ENCODE assay signal across 9 mouse cellular contexts in the genomic region with DNA sequence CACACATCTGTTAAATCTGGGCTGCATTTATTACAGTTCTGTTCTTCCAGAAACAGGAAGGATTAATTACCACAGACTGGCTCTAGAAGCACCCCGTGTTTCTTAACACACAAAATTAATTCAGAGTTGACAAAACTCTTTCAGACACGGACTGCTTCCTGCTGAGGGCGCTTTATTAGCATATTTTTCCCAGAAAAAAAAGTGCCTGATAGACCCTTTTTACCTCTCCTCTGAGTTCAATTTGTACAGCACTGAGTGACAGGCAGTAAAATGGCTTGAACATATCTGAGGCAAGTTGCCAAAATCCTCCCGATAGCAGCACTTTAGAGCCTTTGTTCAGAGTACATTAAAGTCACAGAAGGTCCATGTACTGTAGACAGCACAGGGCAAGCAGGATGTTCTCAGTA.
DNase-seq lines count a peak whose midpoint lies in the region; ATAC-seq and TF ChIP-seq lines count a peak whose summit lies in the region.
"Had no signal": no experiment of that assay in that cellular context is flagged by ENCODE, and none has a peak within 500 bp of the region (broad histone marks: within the 10 kb centered on the region; RNA-seq: fewer than 3 reads in every experiment).

No protein-coding gene starts in this region.

- H3K79me2 ChIP-seq in heart, adult 2 months (replicated peaks; ENCODE audit: control insufficient read depth, insufficient read depth, low read length): no peaks in the 10 kb centered on the region

- no peak overlapping the region for H3K27ac ChIP-seq in heart, embryonic 16.5 days (ENCODE audit: low read length)
- no peak overlapping the region for H3K27ac ChIP-seq in heart, adult 2 months
- H3K27ac ChIP-seq in forebrain, embryonic 14.5 days (ENCODE audit: low read depth, low read length): no peak overlapping the region
- H3K27ac ChIP-seq in midbrain, embryonic 10.5 days (replicated peaks): no peak overlapping the region

- no peak for TF ChIP-seq EP300 in heart, adult 2 months (IDR thresholded peaks at IDR 0.05; ENCODE audit: insufficient read depth, low read depth, low read length)

- 11% methylated on average over 4 of the region's 4 CpGs for WGBS in heart, embryonic 16.5 days
- WGBS in heart, adult 2 months: 10% methylated on average over 4 of the region's 4 CpGs
- 1% methylated on average over 4 of the region's 4 CpGs for WGBS in forebrain, embryonic 14.5 days
- 19% methylated on average over 4 of the region's 4 CpGs for WGBS in midbrain, embryonic 10.5 days

- H3K36me3 ChIP-seq in heart, embryonic 16.5 days (ENCODE audit: control insufficient read depth, insufficient read depth): no peaks in the 10 kb centered on the region
- no peaks in the 10 kb centered on the region for H3K36me3 ChIP-seq in heart, adult 2 months (ENCODE audit: control insufficient read depth, insufficient read depth, low read length)
- no peaks in the 10 kb centered on the region for H3K36me3 ChIP-seq in forebrain, embryonic 14.5 days (ENCODE audit: control insufficient read depth, insufficient read depth, low read length)
- H3K36me3 ChIP-seq in midbrain, embryonic 10.5 days: no peaks in the 10 kb centered on the region

- ATAC-seq in heart, embryonic 16.5 days (replicated peaks; ENCODE audit: extremely low read depth, insufficient read depth, low FRiP score): no peak
- peak; percentile 98 for ATAC-seq in forebrain, embryonic 14.5 days

- 0 out of 2 replicates have a peak, but pooled peaks cover 2% of the 10 kb centered on the region for H3K4me1 ChIP-seq in heart, embryonic 16.5 days (ENCODE audit: control insufficient read depth, insufficient read depth, low read length)
- H3K4me1 ChIP-seq in heart, adult 2 months (ENCODE audit: control insufficient read depth, insufficient read depth, low read length): no peaks in the 10 kb centered on the region
- 0 out of 2 replicates have a peak, but pooled peaks cover 5% of the 10 kb centered on the region for H3K4me1 ChIP-seq in forebrain, embryonic 14.5 days (ENCODE audit: control insufficient read depth, insufficient read depth, low read length)
- H3K4me1 ChIP-seq in midbrain, embryonic 10.5 days: peaks cover 10% of the 10 kb centered on the region

- DNase-seq in heart, adult 2 months: no peak
- DNase-seq in adipocyte (ENCODE audit: low spot score): peak; percentile 8
- peak; percentile 95 for DNase-seq in forebrain, embryonic 14.5 days (ENCODE audit: low spot score)
- DNase-seq in midbrain, embryonic 10.5 days (ENCODE audit: low spot score): peak; percentile 12
- DNase-seq in urinary bladder, postnatal 10 days (ENCODE audit: low spot score): no peak
- DNase-seq in urinary bladder, adult 2 months (ENCODE audit: low spot score): no peak
- DNase-seq in thymus, adult 18-20 months: no peak

- intact Hi-C loops in heart, adult 2 months (cut with DNase I): no loop called here

- TF ChIP-seq POLR2A in heart, adult 2 months (IDR thresholded peaks at IDR 0.05; ENCODE audit: insufficient read depth, low read depth, low read length): no peak

- no peaks in the 10 kb centered on the region for H3K27me3 ChIP-seq in heart, embryonic 16.5 days (ENCODE audit: control insufficient read depth, insufficient read depth, low read length)
- no peaks in the 10 kb centered on the region for H3K27me3 ChIP-seq in heart, adult 2 months (ENCODE audit: control insufficient read depth, insufficient read depth, low read length)
- H3K27me3 ChIP-seq in forebrain, embryonic 14.5 days (replicated peaks; ENCODE audit: control insufficient read depth, insufficient read depth, low read length): no peaks in the 10 kb centered on the region
- H3K27me3 ChIP-seq in midbrain, embryonic 10.5 days (ENCODE audit: low read depth, poor library complexity, severe bottlenecking): no peaks in the 10 kb centered on the region
- H3K27me3 ChIP-seq: CH12.LX had no signal

- H3K9ac ChIP-seq in heart, embryonic 16.5 days (ENCODE audit: low read length): no peak overlapping the region
- H3K9ac ChIP-seq in heart, adult 2 months (ENCODE audit: low read depth, low read length): no peak overlapping the region
- no peak overlapping the region for H3K9ac ChIP-seq in forebrain, embryonic 14.5 days (ENCODE audit: low read length)

- peak overlapping the region; percentile 22; the same call in 1 of the 2 replicates for H3K4me2 ChIP-seq in heart, embryonic 16.5 days (ENCODE audit: low read depth, low read length)
- peak overlapping the region; percentile 3; the same call in 1 of the 2 replicates for H3K4me2 ChIP-seq in forebrain, embryonic 14.5 days (ENCODE audit: low read length)

- no peak overlapping the region for H3K4me3 ChIP-seq in heart, embryonic 16.5 days (ENCODE audit: low read length)
- H3K4me3 ChIP-seq in heart, adult 2 months: no peak overlapping the region
- H3K4me3 ChIP-seq in forebrain, embryonic 14.5 days (ENCODE audit: low read depth, low read length): no peak overlapping the region
- no peak overlapping the region for H3K4me3 ChIP-seq in midbrain, embryonic 10.5 days

- H3K9me3 ChIP-seq in heart, embryonic 16.5 days (replicated peaks; ENCODE audit: control insufficient read depth, low read length): no peaks in the 10 kb centered on the region
- H3K9me3 ChIP-seq in forebrain, embryonic 14.5 days (replicated peaks; ENCODE audit: control insufficient read depth, low read length): no peaks in the 10 kb centered on the region
- no peaks in the 10 kb centered on the region for H3K9me3 ChIP-seq in midbrain, embryonic 10.5 days (replicated peaks)

- TF ChIP-seq CTCF in heart, adult 2 months (IDR thresholded peaks at IDR 0.05): no peak

Comparison
In these comparisons a context has a peak if more than half of its experiments do, and no peak if none do; other contexts are left out.
1. DNase-seq: peak in adipocyte (single experiment), forebrain, embryonic 14.5 days (single experiment) and midbrain, embryonic 10.5 days (single experiment); none in heart, adult 2 months (0 of 2), urinary bladder, postnatal 10 days (single experiment), urinary bladder, adult 2 months (single experiment) and thymus, adult 18-20 months (0 of 2).